Mouse (Mus musculus) CH12.LX (cell line): ENCODE results near the gene Onecut3. TPM values are rescaled to one million over a fixed set of nuclear protein-coding genes. Genes with fewer than 3 reads are reported as not detected.

Experiments used
- DNase-seq: peaks from one replicate; pipeline ENCODE4 v3.0.0-alpha.2; 2013; ENCODE audit errors: extremely low read depth
- H3K27ac ChIP-seq: 2 replicates; pipeline ENCODE4 v1.5.1; 2012; ENCODE audit warnings: low read depth, mild to moderate bottlenecking, control low read depth, moderate library complexity; ENCODE audit not compliant: insufficient read depth
- H3K27me3 ChIP-seq: replicated peaks from 2 replicates; pipeline ENCODE3; 2012; ENCODE audit warnings: inconsistent platforms
- H3K36me3 ChIP-seq, 2 experiments: replicated peaks in 1 of 2; 2 replicates each; pipeline versions ENCODE3 to v1.6.1; 2012; ENCODE audit warnings: inconsistent platforms in 1 of 2, low read length in 1 of 2, mild to moderate bottlenecking in 1 of 2, mixed read lengths in 1 of 2, moderate library complexity in 1 of 2; ENCODE audit not compliant: control insufficient read depth in 1 of 2, insufficient read depth in 1 of 2
- H3K4me1 ChIP-seq, 2 experiments: 2 replicates each; pipeline ENCODE4 v1.6.1; 2012; ENCODE audit warnings: inconsistent platforms in 1 of 2, moderate library complexity in 1 of 2; ENCODE audit not compliant: insufficient read depth in 2 of 2, control insufficient read depth in 1 of 2
- H3K4me2 ChIP-seq: 2 replicates; pipeline ENCODE4 v1.6.1; 2012; ENCODE audit warnings: low read depth, mild to moderate bottlenecking, control low read depth; ENCODE audit not compliant: poor library complexity, insufficient read depth, severe bottlenecking
- H3K4me3 ChIP-seq, 3 experiments: fragments of 150-350 bp in 1 of 3; sonication (generic) in 1 of 3; replicated peaks in 1 of 3; 2 replicates each; pipeline versions ENCODE3 to v1.5.1; 2011 to 2012; ENCODE audit warnings: low read depth in 2 of 3, low read length in 2 of 3, mild to moderate bottlenecking in 2 of 3, moderate library complexity in 2 of 3, control low read depth in 1 of 3, improper control_type of control experiment in 1 of 3, inconsistent platforms in 1 of 3, mixed read lengths in 1 of 3; ENCODE audit not compliant: poor library complexity in 1 of 3
- H3K79me2 ChIP-seq: replicated peaks from 2 replicates; pipeline ENCODE4 v1.6.1; 2012; ENCODE audit warnings: mild to moderate bottlenecking, moderate library complexity; ENCODE audit not compliant: control insufficient read depth, poor library complexity, insufficient read depth, severe bottlenecking; ENCODE audit errors: extremely low read depth
- H3K9ac ChIP-seq: 2 replicates; pipeline ENCODE4 v1.6.1; 2012; ENCODE audit warnings: low read depth, mild to moderate bottlenecking, control low read depth, moderate library complexity; ENCODE audit not compliant: insufficient read depth
- H3K9me3 ChIP-seq: replicated peaks from 2 replicates; pipeline ENCODE3; 2012; ENCODE audit warnings: low read length, inconsistent platforms, mixed read lengths
- BHLHE40 ChIP-seq: IDR thresholded peaks from 2 replicates; pipeline ENCODE4 v1.6.1; 2011; ENCODE audit warnings: mild to moderate bottlenecking, low read depth, low read length, improper control_type of control experiment
- CHD1 ChIP-seq: IDR thresholded peaks from 2 replicates; pipeline ENCODE4 v1.6.1; 2012; ENCODE audit warnings: low read depth, low read length, improper control_type of control experiment, inconsistent platforms
- CHD2 ChIP-seq: IDR thresholded peaks from 2 replicates; pipeline ENCODE4 v1.6.1; 2011; ENCODE audit warnings: low read length, improper control_type of control experiment
- CTCF ChIP-seq, 2 experiments: IDR thresholded peaks in 1 of 2; conservative IDR thresholded peaks in 1 of 2; 2 replicates each; pipeline ENCODE4 v1.5.1; 2011 to 2012; ENCODE audit warnings: low read depth in 2 of 2, low read length in 2 of 2, improper control_type of control experiment in 1 of 2, inconsistent platforms in 1 of 2, mild to moderate bottlenecking in 1 of 2, moderate library complexity in 1 of 2
- ELF1 ChIP-seq: IDR thresholded peaks from 2 replicates; pipeline ENCODE4 v1.6.1; 2014; ENCODE audit warnings: low read depth, mild to moderate bottlenecking, inconsistent platforms, low read length, improper control_type of control experiment
- HCFC1 ChIP-seq: IDR thresholded peaks from 2 replicates; pipeline ENCODE4 v1.6.1; 2012; ENCODE audit warnings: low read depth, mild to moderate bottlenecking, inconsistent platforms, low read length, improper control_type of control experiment
- IRF4 ChIP-seq: IDR thresholded peaks from 2 replicates; pipeline ENCODE4 v1.6.1; 2014; ENCODE audit warnings: low read depth, mild to moderate bottlenecking, inconsistent platforms, low read length, improper control_type of control experiment
- MAFK ChIP-seq: IDR thresholded peaks from 2 replicates; pipeline ENCODE4 v1.6.1; 2011; ENCODE audit warnings: low read length, improper control_type of control experiment; ENCODE audit not compliant: insufficient replicate concordance
- MXI1 ChIP-seq: IDR thresholded peaks from 2 replicates; pipeline ENCODE4 v1.6.1; 2011; ENCODE audit warnings: mild to moderate bottlenecking, low read depth, low read length, improper control_type of control experiment
- MYC ChIP-seq: IDR thresholded peaks from 2 replicates; pipeline ENCODE4 v1.6.1; 2011; ENCODE audit warnings: low read depth, mild to moderate bottlenecking, improper control_type of control experiment, low read length
- PAX5 ChIP-seq: IDR thresholded peaks from 2 replicates; pipeline ENCODE4 v1.6.1; 2012; ENCODE audit warnings: low read length, inconsistent platforms, mixed read lengths
- POLR2AphosphoS2 ChIP-seq: IDR thresholded peaks from 2 replicates; pipeline ENCODE4 v1.6.1; 2011; ENCODE audit warnings: low read depth, low read length, improper control_type of control experiment
- TCF12 ChIP-seq: IDR thresholded peaks from 2 replicates; pipeline ENCODE4 v1.6.1; 2014; ENCODE audit warnings: low read depth, mild to moderate bottlenecking, inconsistent platforms, low read length, improper control_type of control experiment
- USF2 ChIP-seq: conservative IDR thresholded peaks from 2 replicates; pipeline ENCODE4 v1.6.1; 2011; ENCODE audit warnings: low read depth, low read length, improper control_type of control experiment
- ZC3H11A ChIP-seq: IDR thresholded peaks from 2 replicates; pipeline ENCODE4 v1.6.1; 2012; ENCODE audit warnings: low read depth, mild to moderate bottlenecking, inconsistent platforms, low read length, improper control_type of control experiment
- ZKSCAN1 ChIP-seq: IDR thresholded peaks from 2 replicates; pipeline ENCODE4 v1.6.1; 2012; ENCODE audit warnings: low read depth, inconsistent platforms, low read length, improper control_type of control experiment, borderline replicate concordance
- ZNF384 ChIP-seq: IDR thresholded peaks from 2 replicates; pipeline ENCODE4 v1.6.1; 2012; ENCODE audit warnings: low read depth, low read length, improper control_type of control experiment, inconsistent platforms
- dilution Hi-C: fragments of 300-500 bp; cut with MboI; formaldehyde crosslinking; loops from 2 replicates; pipeline ENCODE4 v1.14.3; 2020; ENCODE audit warnings: low sequenced_read_pairs; ENCODE audit not compliant: extremely low pct_unique_long_range_greater_than_20kb, extremely low pct_ligation_motif_present
- in situ Hi-C: fragments of 300-500 bp; cut with MboI; formaldehyde crosslinking; loops from 3 replicates; pipeline ENCODE4 v1.14.3; 2019; ENCODE audit warnings: low sequenced_read_pairs, low pct_ligation_motif_present, low pct_unique_long_range_greater_than_20kb, mixed read lengths
- polyA plus RNA-seq: library from polyadenylated mRNA; unstranded; fragments of >175 nt; gene quantifications from 2 replicates; pipeline ENCODE4 v1.2.1, GENCODE M21; 2012; ENCODE audit warnings: low read depth; ENCODE audit not compliant: insufficient read length
- total RNA-seq, 2 experiments: library from RNA; depleted of rRNA; stranded (reverse); fragments of 300-350 nt in 1 of 2; fragments of >200 nt in 1 of 2; gene quantifications; 2 replicates each; pipeline ENCODE4 v1.2.3; 2012 to 2014

The Onecut3 gene
- total and polyA plus RNA-seq, 3 experiments: not detected

DNA sequence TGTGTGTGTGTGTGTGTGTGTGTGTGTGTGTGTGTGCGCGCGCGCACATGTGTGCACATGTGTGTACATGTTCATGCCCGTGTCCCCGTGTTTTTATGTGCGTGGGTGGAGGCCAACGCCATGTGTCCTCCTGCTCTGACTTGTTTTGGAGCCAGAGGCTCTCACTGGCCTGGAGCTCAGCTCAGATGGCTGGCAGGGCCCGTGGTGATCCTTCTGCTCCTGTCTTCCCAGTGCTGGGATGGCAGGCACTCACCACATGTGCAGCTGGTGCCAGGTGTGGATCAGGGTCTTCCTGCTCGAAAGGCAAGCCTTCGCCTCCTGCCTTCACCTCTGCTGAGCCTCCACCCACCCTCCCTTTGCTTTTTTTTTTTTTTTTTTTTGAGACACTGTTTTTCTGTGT, 35.0 kb upstream of the Onecut3 start:
- Histone ChIP-seq H3K9ac (no peak overlapping the region), H3K9me3 (peaks cover 1% of the 10 kb centered on the region), H3K27me3 (peaks cover 29% of the 10 kb centered on the region), H3K36me3 (no peaks in the 10 kb centered on the region), H3K27ac (no peak overlapping the region), H3K4me1 (peaks cover 6 to 12% of the 10 kb centered on the region in 2 experiments), H3K4me3 (no peak overlapping the region), H3K79me2 (no peaks in the 10 kb centered on the region), H3K4me2 (no peak overlapping the region)
- no peak for DNase-seq
- dilution Hi-C loops: no loop called here
- TF ChIP-seq MYC (no peak), MXI1 (no peak), IRF4 (no peak), USF2 (no peak), PAX5 (no peak), CHD2 (no peak), HCFC1 (no peak), ZKSCAN1 (no peak), CHD1 (no peak), CTCF (conservative IDR thresholded peaks at IDR 0.05 in 1 of 2, IDR thresholded peaks at IDR 0.05 in 1 of 2; ENCODE audit: low read depth in 2 of 2, low read length in 2 of 2) (no peak), TCF12 (no peak), BHLHE40 (no peak), ZC3H11A (no peak), POLR2AphosphoS2 (no peak)
- TF ChIP-seq, all 38 proteins: peak for 0
- in situ Hi-C loops: no loop called here

DNA sequence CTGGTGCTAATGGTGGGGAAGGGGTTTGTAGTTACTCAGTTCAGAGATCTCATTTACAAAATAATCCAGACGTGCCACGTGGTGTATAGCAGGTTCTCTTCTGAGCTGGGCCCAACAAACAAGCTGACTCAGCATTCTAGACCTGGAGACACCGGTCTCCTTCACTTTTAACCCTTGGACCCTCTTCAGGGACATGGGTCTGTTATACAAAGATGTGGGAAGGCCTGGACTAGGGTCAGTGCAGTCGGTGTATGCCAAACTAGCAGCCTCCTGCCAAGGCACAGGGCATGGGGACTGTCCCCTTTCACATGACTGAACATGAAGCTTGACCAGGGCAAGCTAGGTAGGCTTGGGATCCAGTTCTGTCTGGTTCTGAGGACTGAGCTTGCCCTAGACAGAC, 34.3 kb upstream of the Onecut3 start:
- no peak for DNase-seq
- no peak for TF ChIP-seq ZNF384
- no peak for TF ChIP-seq ELF1
- peak; percentile 98 for TF ChIP-seq MAFK
- TF ChIP-seq IRF4: no peak
- peaks cover 33% of the 10 kb centered on the region for H3K27me3 ChIP-seq
- no peak overlapping the region for H3K4me3 ChIP-seq
- no peak overlapping the region for H3K4me2 ChIP-seq
- peaks cover 3% of the 10 kb centered on the region for H3K9me3 ChIP-seq
- H3K79me2 ChIP-seq: no peaks in the 10 kb centered on the region
- in situ Hi-C loops: no loop called here
- no peak overlapping the region for H3K9ac ChIP-seq
- dilution Hi-C loops: no loop called here
- no peaks in the 10 kb centered on the region for H3K36me3 ChIP-seq
- H3K4me1 ChIP-seq: peaks cover 6 to 12% of the 10 kb centered on the region in 2 experiments
- H3K27ac ChIP-seq: no peak overlapping the region
